Mouse (Mus musculus) liver, embryonic 15.5 days (tissue): ENCODE results near the gene Rcn3. TPM values are rescaled to one million over a fixed set of nuclear protein-coding genes. Genes with fewer than 3 reads are reported as not detected.

ENCODE experiments used
- ATAC-seq: fragments of 200-750 bp; cut with Nextera tagmentation; 2 replicates; pipeline ENCODE4 v1.8.0; 2017; ENCODE audit warnings: moderate number of reproducible peaks, mild to moderate bottlenecking, moderate library complexity; ENCODE audit not compliant: insufficient read depth
- H3K27ac ChIP-seq: fragments of 300-500 bp; sonication (generic); replicated peaks from 2 replicates; pipeline ENCODE4 v1.5.1; 2015; ENCODE audit warnings: mild to moderate bottlenecking, inconsistent platforms
- H3K27me3 ChIP-seq: fragments of 300-500 bp; sonication (generic); 2 replicates; pipeline ENCODE4 v1.6.1; 2015; ENCODE audit warnings: mild to moderate bottlenecking, inconsistent platforms
- H3K36me3 ChIP-seq: fragments of 300-500 bp; sonication (generic); replicated peaks from 2 replicates; pipeline ENCODE4 v1.6.1; 2015; ENCODE audit warnings: moderate library complexity, mild to moderate bottlenecking, inconsistent platforms
- H3K4me1 ChIP-seq: fragments of 300-500 bp; sonication (generic); replicated peaks from 2 replicates; pipeline ENCODE4 v1.6.1; 2015; ENCODE audit warnings: inconsistent platforms
- H3K4me2 ChIP-seq: fragments of 300-500 bp; sonication (generic); 2 replicates; pipeline ENCODE4 v1.6.1; 2015; ENCODE audit warnings: moderate library complexity, mild to moderate bottlenecking, inconsistent platforms
- H3K4me3 ChIP-seq: fragments of 300-500 bp; sonication (generic); replicated peaks from 2 replicates; pipeline ENCODE4 v1.5.1; 2015; ENCODE audit warnings: mild to moderate bottlenecking, inconsistent platforms
- H3K9ac ChIP-seq: fragments of 300-500 bp; sonication (generic); 2 replicates; pipeline ENCODE4 v1.6.1; 2015; ENCODE audit warnings: moderate library complexity, mild to moderate bottlenecking, inconsistent platforms
- H3K9me3 ChIP-seq: fragments of 300-500 bp; sonication (generic); replicated peaks from 2 replicates; pipeline ENCODE4 v1.6.1; 2016; ENCODE audit warnings: inconsistent platforms
- WGBS: fragments of 180-500 bp; shearing (Covaris S2); methylation state at CpG from one replicate; pipeline ENCODE4 v1.1.7; 2015; ENCODE audit warnings: mixed read lengths; ENCODE audit not compliant: insufficient replicate concordance; 5-methylcytosine and 5-hydroxymethylcytosine counted together
- polyA plus RNA-seq: library from polyadenylated mRNA; unstranded; fragments of >200 nt; fragmentation: Nextera tagmentation; extraction: Ambion mirVana; gene quantifications from 2 replicates; pipeline ENCODE4 v1.2.1, GENCODE M21; 2015

The Rcn3 gene
- polyA plus RNA-seq, 1 experiment from 2014 or later, result 26.3 TPM

DNA sequence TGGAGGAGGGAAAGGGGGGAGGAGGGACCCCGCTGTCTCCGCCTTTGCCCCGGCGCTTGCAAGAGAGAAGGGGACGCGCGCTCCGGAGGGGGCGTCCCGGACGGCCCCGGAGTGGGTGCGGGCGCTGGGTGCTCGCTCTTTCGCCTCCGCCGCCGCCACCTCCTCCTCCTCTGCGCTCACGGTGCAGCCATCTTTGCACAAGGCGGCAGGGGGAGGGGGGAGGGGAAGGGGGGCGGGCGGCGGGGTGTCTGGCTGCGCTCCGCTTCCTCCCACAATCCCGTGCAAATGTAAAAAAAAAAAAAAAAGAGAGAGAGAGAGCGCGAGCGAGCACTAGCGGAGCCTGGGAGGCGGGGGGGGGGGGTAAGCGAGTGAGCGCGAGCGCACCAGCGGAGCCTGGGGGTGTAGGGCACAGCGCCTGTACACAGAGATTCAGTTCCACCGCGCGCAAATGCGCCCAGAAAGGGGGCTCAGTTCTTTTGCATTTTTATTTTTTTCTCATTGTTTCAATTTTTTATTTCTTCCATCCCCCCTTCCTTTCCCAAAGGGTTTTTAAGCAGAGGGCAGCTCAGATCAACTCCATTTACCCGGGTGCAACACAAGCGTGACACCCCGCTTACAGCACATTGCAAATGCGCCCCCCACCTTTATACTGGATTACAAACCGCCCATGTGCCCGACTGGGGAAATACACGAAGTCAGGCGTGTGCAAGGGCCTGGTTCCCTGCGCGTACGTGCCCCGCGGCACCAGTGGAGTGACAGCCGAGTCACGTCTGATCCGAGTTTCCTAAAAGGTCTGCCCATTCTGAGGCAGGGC, 38.7 kb downstream of the Rcn3 start:
- Histone ChIP-seq H3K27ac (peak overlapping the region; percentile 91), H3K4me2 (peak overlapping the region; percentile 94), H3K4me3 (peak overlapping the region; percentile 75), H3K4me1 (peaks cover 51% of the 10 kb centered on the region), H3K9me3 (no peaks in the 10 kb centered on the region), H3K36me3 (peaks cover 27% of the 10 kb centered on the region), H3K9ac (peak overlapping the region; percentile 67), H3K27me3 (no peaks in the 10 kb centered on the region)
- peak; percentile 41 for ATAC-seq
- WGBS, result under 1% methylated on average over 45 of the region's 59 CpGs

- Histone ChIP-seq H3K36me3 (peaks cover 32% of the 10 kb centered on the region), H3K9ac (peak within 1 kb of the TSS; percentile 67), H3K27ac (peak within 1 kb of the TSS; percentile 91), H3K4me1 (peaks cover 51% of the 10 kb centered on the region), H3K9me3 (no peaks in the 10 kb centered on the region), H3K4me3 (peak within 1 kb of the TSS; percentile 75), H3K4me2 (peak within 1 kb of the TSS; percentile 94), H3K27me3 (no peaks in the 10 kb centered on the region)
- ATAC-seq, result peak; percentile 29
- WGBS, result 0% methylated on average over 6 of the region's 18 CpGs
Measured at GRCm38 (mm10) chr7:45052862-45053116, 39.2 kb downstream of the Rcn3 start, which contains the start of gene Prr12. Gene Prr12 (minus strand): TSS chr7:45052881.

DNA sequence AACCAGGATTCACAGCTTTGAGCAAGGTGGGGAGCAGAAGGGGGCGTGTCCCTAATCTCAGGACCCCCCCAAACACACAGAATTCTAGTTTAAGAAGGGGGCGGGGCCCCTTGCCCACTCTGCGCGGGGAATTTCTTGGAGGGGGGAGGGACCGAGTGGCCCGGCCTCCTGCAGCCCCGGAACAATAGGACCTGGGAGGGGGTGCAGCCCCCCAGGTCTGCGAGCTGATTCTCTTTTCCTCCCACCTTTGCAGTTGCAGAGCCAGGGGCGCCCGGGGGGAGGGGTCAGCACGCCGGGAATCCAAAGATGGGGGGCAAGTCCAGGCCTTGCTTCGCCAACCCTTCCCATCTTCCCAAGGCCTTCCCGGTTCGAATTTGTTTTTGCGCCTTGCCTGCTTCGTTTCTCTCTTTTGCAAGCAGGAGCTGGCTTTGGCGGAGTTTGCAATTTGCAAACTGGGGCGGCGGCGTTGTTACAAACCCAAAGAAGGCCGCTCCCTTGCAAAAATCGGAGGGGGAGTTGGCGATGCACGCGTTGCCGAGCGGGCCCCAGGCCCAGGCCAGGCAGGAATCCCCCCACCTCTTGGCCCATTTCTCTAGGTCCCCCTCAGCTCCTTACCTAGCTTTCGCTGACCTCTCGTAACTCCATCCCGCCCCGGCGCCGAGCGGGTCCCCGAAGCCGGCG, 39.7 kb downstream of the Rcn3 start:
- H3K27ac ChIP-seq, result peak overlapping the region; percentile 91
- WGBS, result under 1% methylated on average over 38 of the region's 38 CpGs
- no peaks in the 10 kb centered on the region for H3K9me3 ChIP-seq
- ATAC-seq, result no peak
- H3K4me2 ChIP-seq, result peak overlapping the region; percentile 94
- H3K4me3 ChIP-seq, result peak overlapping the region; percentile 75
- peak overlapping the region; percentile 67 for H3K9ac ChIP-seq
- peaks cover 37% of the 10 kb centered on the region for H3K36me3 ChIP-seq
- H3K4me1 ChIP-seq, result peaks cover 51% of the 10 kb centered on the region
- H3K27me3 ChIP-seq, result no peaks in the 10 kb centered on the region

GRCm38 (mm10) chr7:45051601-45051974, 40.4 kb downstream of the Rcn3 start:
- Histone ChIP-seq H3K27me3 (no peaks in the 10 kb centered on the region), H3K36me3 (peaks cover 44% of the 10 kb centered on the region), H3K4me1 (peaks cover 51% of the 10 kb centered on the region), H3K4me3 (peak overlapping the region; percentile 75), H3K27ac (peak overlapping the region; percentile 91; the same call in 1 of the 2 replicates), H3K9me3 (no peaks in the 10 kb centered on the region), H3K4me2 (peak overlapping the region; percentile 94), H3K9ac (peak overlapping the region; percentile 67)
- whole genome bisulfite sequencing, result 11% methylated on average over 13 of the region's 13 CpGs
- ATAC-seq, result no peak

- Histone ChIP-seq H3K36me3 (peaks cover 49% of the 10 kb centered on the region), H3K4me3 (peak overlapping the region; percentile 75), H3K9me3 (no peaks in the 10 kb centered on the region), H3K9ac (no peak overlapping the region), H3K4me1 (peaks cover 51% of the 10 kb centered on the region), H3K27me3 (no peaks in the 10 kb centered on the region), H3K4me2 (peak overlapping the region; percentile 94), H3K27ac (peak overlapping the region; percentile 9; the same call in 1 of the 2 replicates)
- 23% methylated on average over 16 of the region's 16 CpGs for WGBS
- ATAC-seq, result no peak
Measured at GRCm38 (mm10) chr7:45050945-45051600, 40.9 kb downstream of the Rcn3 start.

- 82% methylated on average over 23 of the region's 23 CpGs for WGBS
Measured at GRCm38 (mm10) chr7:45048923-45049657, 42.9 kb downstream of the Rcn3 start.

DNA sequence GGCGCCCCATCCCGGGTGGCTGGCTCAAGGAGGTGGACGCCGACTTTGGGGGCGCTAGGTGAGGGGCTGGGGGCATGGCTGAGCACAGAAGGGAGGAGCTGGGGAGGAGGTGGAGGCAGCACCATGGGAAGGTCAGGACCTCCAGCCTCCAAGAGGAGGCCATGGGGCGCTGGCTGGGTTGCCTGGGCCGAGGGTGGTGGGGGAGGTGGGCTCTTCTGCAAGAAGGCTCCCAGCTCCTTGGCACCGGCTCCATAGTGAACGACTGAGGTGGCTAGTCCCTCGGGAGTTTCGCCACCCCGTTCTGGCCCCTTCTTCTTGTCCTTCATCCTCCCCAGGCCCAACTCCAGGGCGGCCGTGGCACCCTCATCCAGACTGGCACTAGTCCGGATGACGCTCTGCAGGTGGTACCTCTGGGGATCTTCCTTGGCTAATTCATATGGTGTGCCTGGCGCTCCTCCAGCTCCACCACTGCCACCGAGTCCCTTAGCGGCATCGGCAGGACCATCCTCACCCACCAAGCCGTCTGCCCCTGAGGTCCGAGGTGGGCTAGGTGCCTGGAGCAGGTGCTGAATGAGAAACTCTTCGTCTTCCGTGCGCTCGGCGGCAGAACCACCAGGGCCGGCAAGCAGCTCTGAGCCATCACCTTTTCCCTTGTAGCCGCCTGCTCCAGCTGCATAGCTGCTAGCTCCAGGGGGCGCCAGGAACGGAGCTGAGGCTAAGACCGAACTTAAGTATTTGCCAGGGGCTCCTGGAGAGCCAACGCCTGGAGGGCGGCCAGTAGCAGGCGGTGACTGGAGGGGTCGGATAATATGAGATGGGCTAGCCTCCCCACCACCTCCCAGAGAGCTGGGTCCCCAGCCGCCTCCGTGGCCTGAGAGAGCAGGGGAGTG, 43.8 kb downstream of the Rcn3 start:
- Histone ChIP-seq H3K9ac (no peak overlapping the region), H3K4me3 (no peak overlapping the region), H3K4me1 (peaks cover 33% of the 10 kb centered on the region), H3K9me3 (no peaks in the 10 kb centered on the region), H3K27me3 (no peaks in the 10 kb centered on the region), H3K4me2 (no peak overlapping the region), H3K27ac (no peak overlapping the region), H3K36me3 (peaks cover 76% of the 10 kb centered on the region)
- no peak for ATAC-seq
- 86% methylated on average over 38 of the region's 38 CpGs for WGBS

More at GRCm38 (mm10) chr7:45048923-45049657, 42.9 kb downstream of the Rcn3 start:
- H3K9ac ChIP-seq, result no peak overlapping the region
- peaks cover 41% of the 10 kb centered on the region for H3K4me1 ChIP-seq
- H3K27me3 ChIP-seq, result no peaks in the 10 kb centered on the region
- peaks cover 68% of the 10 kb centered on the region for H3K36me3 ChIP-seq
- H3K9me3 ChIP-seq, result no peaks in the 10 kb centered on the region
- ATAC-seq, result no peak
- no peak overlapping the region for H3K27ac ChIP-seq
- no peak overlapping the region for H3K4me2 ChIP-seq
- no peak overlapping the region for H3K4me3 ChIP-seq

DNA sequence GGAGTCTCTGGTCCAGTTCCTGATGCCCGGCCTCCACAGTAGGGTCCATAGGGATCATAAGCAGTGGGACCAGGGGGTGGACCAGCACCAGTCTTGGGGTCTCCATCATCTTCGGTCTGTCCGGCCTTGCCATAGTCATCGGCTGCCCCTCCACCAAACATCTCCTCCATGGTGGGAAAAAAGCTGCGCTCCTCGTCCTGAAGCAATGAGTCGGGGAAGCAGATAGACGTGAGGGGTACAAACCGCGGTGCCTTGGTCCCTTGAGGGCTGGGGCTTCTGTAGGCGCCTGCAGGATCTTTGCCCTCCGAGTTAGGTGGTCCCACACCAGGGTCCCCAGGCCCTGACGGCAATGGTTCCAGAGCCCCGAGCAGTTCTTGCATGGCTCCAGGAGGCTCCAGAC, 44.5 kb downstream of the Rcn3 start:
- H3K4me1 ChIP-seq, result peaks cover 25% of the 10 kb centered on the region
- ATAC-seq, result no peak
- no peaks in the 10 kb centered on the region for H3K27me3 ChIP-seq
- no peak overlapping the region for H3K4me3 ChIP-seq
- 90% methylated on average over 14 of the region's 14 CpGs for WGBS
- H3K4me2 ChIP-seq, result no peak overlapping the region
- no peak overlapping the region for H3K9ac ChIP-seq
- no peaks in the 10 kb centered on the region for H3K9me3 ChIP-seq
- H3K36me3 ChIP-seq, result peaks cover 84% of the 10 kb centered on the region
- H3K27ac ChIP-seq, result no peak overlapping the region

DNA sequence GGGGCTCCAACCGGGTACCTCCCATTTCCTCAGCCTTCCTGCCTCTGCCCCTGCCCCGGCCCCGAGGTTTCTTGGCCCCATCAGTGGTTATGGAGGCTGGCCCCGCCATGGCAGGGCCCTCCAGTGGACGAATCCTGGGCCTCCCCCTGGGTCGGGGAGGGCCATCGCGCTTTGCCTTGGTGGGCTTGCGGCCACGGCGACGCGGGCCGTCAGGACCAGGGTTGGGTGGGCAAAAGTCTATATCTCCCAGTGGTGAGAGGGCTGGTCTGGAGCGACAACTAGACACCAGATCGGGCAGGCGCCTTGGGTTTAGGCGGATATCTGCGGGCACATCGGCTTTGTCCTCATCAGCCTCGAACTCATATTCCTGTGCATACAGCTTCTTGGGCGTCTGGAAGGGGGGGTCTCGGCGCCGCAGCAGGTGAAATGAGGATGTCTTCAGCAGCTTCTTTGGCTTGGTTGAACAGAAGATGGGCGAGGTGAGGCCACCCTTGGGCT, 45.1 kb downstream of the Rcn3 start:
- H3K36me3 ChIP-seq, result peaks cover 90% of the 10 kb centered on the region
- H3K27ac ChIP-seq, result no peak overlapping the region
- H3K4me2 ChIP-seq, result no peak overlapping the region
- 88% methylated on average over 26 of the region's 26 CpGs for WGBS
- no peaks in the 10 kb centered on the region for H3K27me3 ChIP-seq
- no peak for ATAC-seq
- H3K9ac ChIP-seq, result no peak overlapping the region
- peaks cover 20% of the 10 kb centered on the region for H3K4me1 ChIP-seq
- H3K9me3 ChIP-seq, result no peaks in the 10 kb centered on the region
- H3K4me3 ChIP-seq, result no peak overlapping the region

DNA sequence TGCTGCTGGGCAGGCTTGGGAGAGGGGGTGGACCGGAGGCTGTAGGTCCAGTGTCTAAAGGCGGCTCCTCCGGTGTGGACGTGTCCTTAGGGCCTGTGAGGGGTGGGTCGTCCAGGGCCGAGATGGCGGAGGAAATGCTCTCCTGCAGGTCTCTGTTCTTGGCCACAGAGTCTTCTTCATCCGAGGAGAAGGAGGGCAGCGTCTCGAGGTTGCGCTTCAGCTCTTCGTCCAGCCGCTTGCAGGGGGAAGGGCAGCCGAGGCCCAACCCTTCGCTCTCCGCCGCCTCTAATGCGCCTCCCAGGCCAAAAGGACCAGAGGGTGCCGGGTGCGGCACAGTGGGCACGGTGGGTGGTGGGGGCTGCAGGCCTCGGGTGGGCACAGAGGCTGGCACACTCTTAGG, 46.3 kb downstream of the Rcn3 start:
- Histone ChIP-seq H3K9ac (no peak overlapping the region), H3K27me3 (no peaks in the 10 kb centered on the region), H3K4me2 (no peak overlapping the region), H3K36me3 (peaks cover 97% of the 10 kb centered on the region), H3K9me3 (no peaks in the 10 kb centered on the region), H3K27ac (no peak overlapping the region), H3K4me1 (peaks cover 8% of the 10 kb centered on the region), H3K4me3 (no peak overlapping the region)
- no peak for ATAC-seq
- 89% methylated on average over 22 of the region's 22 CpGs for WGBS
